Mouse (Mus musculus): ENCODE measurements around the gene Abcg1.

The Abcg1 gene

DNA sequence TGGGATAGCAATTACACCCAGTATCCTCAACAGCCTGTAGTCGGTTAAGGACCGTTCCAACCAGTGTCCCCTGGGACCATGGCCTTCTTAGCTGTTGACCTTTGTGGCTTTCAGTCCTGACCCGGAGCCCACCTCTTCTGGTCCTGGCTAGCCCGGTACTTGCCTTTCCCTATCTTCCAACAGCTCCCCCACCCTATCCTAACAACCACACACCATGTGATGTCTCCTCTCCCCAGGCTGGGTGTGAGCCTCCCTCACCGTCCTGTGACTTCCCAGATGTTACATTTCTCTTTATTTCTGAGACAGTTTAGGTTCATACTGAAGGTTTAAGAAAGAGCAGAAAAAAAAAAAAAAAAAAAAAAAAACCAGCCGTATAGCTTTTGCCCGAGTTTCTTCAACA lies 17.1 kb upstream of the Abcg1 start:
- in situ Hi-C loops (cut with MseI, MboI), result no loop called here

DNA sequence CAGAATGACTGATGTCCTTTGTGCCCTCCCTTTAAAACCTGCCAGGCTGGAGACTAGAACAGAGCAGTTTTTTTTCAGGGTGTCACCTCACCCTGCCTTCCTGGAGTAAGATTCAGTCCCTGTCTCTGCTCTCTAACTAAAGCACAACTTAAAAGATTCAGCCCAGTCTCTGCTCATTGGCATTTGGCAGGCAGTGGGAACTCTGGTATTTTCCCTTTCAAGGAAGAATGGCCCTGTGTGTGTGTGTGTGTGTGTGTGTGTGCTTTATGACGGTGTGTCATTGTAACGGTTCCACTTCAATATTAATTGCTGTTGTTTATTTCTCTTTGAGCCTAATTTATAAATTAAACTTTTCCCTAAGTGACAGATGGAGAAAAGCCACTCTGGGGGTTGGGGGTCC lies 14.7 kb upstream of the Abcg1 start:
- in situ Hi-C loops (cut with MseI, MboI), result no loop called here

DNA sequence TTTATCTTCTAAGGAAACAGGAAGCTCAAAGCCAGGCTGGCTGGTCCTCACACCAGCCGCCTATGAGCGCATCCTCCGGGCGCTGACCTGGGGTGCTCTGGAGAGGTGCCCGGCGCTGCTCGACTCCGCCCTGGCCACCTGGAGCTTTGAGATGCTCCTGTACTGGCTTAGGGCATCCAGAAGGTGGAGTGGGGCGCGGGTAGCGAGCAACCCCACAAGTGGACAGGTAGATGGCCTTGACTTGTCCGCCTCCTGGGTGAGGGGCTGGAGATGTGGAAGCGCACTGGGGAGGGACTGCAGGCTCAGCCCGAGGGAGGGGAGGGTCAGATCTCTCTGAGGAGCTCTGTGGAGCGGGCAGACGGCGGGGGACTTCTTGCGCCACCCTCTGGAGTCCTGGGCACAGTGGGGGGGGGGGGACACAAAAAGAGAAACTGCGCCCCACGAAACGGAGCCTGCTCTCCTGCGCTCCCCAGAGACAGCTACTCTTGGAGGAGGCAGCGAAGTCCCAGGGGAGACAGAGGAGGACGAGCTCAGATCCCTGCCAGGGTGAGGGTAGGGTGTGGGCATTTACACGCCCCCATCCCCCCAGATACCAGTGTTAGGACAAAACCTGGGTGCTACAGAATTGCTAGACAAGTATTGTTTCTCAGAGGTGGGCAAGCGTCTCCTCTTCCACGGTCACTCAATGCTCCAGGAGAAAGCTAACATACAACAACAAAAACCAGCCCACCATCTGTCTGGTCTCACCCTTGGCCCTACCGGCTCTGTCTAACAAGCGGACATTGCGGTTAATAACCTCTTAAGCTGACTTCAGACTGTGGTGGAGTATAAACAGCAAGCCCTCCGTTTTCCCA lies 643 bp downstream of the Abcg1 start:
- in situ Hi-C loops (cut with MseI, MboI), result no loop called here

DNA sequence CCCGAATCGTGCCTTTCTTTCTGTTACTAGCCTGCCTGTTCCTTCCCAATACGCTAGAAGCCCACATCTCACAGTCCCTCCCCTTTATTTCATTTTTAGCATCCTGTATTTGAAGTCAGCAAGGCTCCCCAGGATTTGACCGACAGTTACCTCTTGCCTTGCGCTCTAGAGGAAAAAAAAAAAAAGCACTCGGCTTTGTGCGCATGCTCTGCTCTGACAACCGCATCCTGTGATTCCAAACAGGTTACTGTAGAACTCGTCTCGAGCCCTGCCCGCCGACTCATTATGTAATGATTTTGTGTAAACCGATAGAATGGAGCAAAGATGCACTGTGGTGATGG lies 1.2 kb downstream of the Abcg1 start:
- in situ Hi-C loops (cut with MseI, MboI), result no loop called here

DNA sequence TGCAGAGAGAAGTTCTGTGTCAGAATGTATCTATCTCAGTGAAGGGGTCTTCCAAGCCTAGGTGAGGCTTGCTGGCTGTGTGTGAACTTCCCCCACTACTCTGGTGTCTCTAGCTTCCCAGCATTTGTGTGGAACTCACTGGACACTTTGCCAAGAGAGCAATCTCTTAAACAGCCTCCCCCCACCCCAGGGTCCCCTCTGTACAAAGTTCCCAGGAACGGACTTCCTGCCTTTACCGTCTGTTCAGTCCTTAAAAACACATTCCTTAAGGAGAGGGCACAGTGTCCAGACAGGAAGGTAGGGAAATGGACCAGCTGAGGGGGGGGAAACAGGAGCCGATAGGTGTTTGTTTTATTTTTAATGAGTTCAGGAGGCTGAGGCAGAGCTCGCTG lies 2.7 kb downstream of the Abcg1 start:
- in situ Hi-C loops (cut with MseI, MboI), result no loop called here

DNA sequence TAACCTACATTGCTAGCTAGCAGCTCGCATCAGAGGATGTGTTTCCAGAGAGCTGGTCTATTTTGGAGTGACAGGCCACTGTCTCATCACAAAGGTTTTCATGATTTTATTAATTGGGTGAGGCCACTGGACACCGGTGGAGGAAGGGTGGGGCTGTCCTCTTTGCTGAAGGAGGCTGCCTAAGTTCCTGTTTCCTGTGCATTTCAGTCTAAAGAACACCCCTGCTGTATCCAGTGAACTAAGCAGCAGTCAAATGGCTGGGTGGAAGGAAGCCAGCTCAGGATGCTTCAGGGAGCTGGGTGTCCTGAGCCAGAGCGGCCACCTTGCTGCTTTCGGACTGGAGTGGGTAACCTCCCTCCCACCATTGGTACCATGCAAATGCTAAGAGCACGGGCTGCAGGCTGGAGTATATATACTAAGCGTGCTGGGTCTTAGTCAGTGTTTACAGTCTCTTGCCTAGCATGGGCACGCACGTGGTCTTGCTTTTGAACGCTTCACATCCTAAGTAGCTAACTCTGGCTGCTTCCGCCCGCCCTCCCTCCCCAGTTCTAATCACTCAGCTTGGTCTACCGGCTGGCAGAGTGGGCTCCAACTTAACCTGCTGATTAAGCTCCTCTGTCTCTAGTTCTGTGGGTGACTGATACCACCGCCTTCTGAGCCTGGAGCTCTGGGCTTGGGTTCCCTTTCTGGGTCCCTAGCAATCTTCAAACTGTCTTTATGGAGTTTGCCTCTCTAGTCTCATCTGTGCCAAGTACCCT lies 3.3 kb downstream of the Abcg1 start:
- in situ Hi-C loops (cut with MseI, MboI), result no loop called here

DNA sequence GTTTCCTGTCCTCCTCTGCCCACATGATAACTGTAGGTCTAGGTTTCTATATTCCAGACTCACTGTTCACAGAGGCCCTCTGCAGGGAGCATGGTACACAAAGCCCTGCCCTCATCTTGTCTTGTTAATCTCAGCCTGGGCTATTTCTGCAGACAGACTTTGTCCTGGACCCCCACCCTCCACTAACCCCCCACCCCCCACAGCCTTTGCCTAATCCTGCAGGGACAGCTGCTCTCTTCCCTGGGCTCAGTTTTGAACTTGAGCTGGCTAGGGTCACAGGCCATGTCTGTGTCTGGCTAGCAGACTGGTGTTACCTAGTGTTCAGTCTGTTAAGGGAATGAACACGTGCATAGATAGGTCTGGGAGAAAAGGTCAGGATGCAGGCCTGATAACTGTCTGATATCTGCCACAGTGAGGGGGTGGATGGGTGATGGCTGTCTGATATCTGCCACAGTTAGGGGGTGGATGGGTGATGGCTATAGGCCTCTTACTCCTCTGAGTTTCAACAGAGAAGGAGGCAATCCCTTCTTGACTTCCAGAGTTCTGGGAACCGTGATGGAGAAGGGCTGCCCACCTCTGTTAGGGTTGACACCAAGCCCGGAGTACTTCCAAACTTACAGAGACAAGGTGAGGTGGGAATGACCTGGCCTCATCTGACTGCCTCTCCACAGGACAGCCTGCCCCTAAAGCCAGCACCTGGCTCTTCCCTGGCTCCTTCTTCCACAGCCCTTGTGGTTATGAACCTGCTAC lies 4.0 kb downstream of the Abcg1 start:
- in situ Hi-C loops (cut with MseI, MboI), result no loop called here

DNA sequence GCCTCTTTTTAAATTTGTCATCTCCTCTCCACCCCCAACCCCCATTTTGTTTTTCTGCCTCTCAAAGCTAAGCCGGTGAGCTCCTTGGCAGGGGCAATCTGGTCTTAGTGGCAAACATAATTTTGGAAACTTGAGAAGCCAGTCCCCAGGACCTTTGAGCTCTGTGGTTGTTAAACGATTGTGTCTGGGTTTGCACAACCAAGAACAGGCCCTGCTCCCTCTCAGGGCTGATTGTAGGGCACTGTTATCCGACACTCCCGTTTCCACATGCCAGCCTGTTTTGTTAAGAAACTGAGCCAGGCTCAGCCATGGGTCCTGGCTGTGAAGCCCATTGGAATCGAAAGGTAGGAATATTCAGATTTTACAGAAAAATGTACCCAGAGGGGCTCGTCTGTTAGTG lies 8.6 kb downstream of the Abcg1 start:
- in situ Hi-C loops (cut with MseI, MboI), result no loop called here

DNA sequence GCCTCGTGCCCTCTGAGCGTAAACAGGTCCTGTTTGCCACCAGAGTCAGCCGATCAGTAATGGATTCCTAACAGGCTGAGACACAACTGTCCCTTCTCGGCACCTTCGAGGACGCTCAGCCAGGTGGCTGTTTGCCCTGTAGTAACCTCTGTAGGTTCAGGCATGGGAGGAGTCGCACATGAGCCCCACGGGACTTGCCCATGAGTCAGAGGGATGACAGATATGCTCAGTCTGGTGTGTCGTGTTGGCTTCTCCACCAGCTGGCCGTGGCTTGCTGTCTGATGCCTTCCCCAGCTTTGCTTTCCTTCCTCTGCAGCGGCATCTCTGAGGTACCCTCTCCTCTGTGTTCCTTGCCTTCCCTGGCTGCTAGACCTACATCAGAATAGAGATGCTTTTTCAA lies 9.6 kb downstream of the Abcg1 start:
- in situ Hi-C loops (cut with MseI, MboI), result no loop called here

DNA sequence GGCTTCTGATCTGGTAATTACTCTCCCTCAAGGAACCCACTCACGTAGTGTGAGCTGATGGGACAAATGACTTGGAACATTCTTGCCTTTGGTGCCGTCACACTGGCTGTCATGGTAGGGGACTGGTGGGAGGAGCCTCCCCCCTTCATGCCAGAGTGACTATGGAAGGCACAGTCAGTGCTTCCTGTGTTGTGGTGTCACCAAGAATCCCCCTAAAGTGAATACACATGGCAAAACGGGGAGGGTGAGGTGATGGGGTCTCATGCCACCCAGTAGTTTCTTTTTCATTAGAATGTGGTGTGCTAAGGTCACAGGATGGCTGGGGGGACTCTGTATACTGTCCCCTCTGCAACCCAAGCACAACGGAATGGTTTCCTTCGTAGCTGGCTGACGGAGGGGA lies 11.6 kb downstream of the Abcg1 start:
- in situ Hi-C loops (cut with MseI, MboI), result no loop called here

DNA sequence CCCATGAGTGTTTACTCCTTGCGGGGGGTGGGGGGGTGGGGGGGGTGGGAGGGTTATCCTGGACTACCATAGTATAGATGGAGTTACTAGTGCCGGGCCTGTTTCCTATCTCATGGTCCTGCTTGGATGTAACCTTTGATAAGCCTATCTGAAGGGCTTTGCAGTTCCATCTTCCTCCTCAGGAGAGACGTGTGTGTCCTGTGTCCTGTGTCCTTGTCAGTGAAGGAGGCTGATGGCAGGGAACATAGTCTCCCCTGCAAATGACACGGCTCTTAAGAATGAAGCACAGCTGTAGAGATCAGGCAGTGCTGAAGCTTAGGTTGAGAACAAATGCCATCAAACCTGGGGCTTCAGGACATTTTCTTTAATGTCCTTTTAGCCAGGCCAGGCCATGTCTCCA lies 12.4 kb downstream of the Abcg1 start:
- in situ Hi-C loops (cut with MseI, MboI), result no loop called here

DNA sequence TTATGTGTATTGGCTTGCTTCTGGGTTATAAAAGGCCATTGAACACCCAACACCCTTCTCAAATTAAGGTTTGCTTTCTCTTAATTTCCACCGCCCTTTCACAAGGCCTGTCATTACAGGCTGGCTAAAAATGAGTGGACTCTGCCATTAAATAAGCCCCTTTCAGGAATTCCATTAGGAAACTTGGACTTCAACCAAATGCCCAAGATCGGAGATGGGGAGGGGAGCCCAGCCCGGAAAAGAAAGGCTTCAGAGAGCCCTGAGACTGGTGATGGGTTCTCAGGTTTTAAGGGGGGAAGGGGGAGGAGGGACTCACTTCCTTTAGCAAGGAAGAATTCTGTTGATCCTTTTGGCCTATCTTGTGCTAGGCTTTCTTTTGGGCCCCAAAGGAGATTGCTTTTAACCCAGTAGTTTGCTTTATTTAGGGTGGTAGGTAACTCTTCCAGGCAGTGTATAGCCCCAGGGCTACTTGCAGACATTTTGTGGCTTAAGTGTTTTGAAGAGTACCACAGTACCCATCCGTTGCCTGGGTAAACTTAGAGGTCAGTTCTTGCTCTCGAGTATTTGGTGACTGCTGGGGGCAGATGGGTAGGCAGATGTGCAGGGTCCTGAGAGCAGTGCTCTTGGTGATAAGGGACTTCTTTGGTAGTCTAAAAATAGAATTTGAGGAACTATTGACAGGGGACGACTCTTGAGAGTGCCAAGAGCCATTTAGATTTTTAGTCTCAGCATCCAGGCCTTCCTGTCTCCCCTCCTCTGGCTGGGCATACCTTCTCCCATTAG lies 13.1 kb downstream of the Abcg1 start:
- in situ Hi-C loops (cut with MseI, MboI), result no loop called here

DNA sequence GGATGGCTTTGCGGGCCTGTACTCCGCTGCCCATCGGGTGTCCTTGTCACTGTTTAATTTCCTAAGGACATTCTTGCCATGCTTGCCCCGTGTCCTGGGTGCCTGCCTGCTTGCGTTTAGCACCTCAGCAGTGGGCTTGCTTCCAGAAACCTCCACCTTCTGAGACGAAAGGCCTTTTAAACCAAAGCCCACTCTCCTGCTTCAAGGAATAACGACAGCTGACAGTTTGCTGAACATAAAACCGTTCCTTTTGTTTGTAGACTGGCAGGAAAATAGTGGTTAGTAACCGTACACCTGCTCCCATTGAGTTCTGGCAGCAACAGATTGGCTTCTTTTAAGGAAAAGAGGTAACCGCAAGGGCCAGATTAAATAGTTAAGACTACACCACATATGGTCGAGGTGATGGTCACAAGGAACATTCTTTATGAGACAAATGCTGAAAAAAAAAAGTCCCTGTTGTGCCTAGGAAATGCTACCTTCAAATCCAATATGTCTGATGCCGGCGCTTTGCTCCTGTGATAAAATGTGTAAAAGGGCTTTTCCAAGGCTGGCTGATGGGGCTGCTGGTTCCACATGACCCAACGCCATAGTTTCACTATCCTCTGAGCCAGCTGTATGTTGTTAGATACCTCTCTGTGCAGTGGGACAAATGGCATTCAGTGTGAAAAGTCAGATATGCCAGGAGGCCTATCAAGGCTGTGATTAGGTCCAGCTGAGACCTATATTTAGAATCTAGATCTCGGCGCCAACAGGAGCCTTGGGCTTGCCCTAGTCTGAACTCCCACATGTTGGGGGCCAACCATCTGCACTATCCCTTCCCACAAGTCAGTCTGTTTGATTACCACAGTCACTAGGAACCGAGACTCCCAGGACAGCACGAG lies 14.2 kb downstream of the Abcg1 start:
- in situ Hi-C loops (cut with MseI, MboI), result no loop called here

DNA sequence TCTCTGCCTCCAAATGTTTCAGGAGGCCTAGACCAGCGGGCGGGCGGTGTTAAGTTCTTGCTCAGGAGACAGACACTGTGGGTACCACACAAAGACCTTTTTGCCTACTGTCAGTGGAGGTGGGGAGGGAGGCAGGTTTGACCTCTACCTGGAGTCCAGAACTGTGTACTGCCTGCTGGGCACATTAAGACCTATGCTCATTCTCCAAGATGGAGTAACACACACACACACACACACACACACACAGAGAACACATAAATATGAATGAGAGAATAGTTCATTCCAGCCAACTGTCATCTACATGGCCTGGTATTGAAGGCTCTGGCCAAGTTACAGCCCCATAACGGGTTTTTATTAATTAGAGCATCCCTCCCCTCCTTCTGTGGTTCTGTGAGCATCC lies 15.4 kb downstream of the Abcg1 start:
- in situ Hi-C loops (cut with MseI, MboI), result no loop called here

DNA sequence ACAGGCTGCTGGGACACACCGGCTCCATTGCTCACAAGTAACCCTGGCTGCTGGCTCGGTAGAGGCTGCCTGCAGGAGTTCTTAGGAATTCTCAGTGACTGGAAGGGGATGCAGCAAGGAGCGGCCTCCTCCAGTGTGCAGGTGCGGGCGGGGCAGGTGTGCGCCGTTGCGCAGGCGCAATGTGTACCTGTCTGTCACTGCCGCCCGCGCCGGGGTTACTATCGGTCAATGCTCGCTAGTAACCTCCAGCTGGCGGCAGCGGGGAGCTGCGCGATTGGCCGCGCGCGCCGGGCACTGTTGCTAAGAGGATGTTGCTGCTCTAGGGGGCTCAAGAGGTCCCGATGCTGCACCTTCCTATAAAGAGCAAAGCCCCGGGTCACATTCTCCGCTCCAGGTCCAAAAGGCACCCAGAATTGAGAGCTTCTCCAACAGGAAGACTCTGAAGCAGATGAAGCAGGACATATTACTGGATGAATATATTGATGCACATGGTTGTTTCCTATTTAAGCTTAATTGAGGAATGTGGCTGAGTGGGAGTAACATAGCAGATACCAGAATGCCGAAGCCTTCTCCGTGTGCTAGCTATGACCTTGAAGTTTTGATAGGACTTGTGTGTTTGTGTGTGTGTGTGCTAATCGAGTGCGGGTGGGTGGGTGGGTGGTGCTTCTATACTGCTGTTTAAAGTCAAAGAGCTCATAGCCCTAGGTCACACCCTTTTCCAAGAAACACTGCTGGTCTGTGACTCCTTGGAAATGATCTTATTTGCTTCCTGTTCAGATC lies 16.0 kb downstream of the Abcg1 start:
- in situ Hi-C loops (cut with MseI, MboI), result no loop called here

DNA sequence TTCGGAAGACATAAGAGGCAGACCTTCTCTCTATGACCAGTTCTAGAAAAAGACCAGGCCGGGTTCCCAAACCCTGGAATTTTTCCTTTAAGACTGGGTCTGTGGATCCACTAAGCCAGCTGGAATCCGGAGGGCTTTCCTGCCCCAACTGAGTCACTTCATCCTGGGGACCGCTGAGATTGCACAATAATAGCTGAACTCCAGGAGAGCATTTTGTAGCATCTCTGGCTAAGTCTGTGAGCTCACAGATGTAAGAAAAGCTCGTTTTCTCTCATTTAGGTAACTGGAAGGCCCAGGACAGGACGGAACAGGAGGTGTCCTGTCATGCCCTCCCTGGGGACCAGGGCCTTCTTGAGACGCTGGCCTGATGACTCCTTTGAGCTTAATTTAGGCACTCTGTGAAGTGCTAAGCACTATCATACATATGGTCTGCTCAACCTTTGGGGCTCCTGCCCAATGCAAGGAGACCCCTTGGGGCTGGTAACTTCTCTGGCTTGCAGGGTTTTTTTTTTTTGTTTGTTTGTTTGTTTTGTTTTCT lies 16.6 kb downstream of the Abcg1 start:
- in situ Hi-C loops (cut with MseI, MboI), result no loop called here

DNA sequence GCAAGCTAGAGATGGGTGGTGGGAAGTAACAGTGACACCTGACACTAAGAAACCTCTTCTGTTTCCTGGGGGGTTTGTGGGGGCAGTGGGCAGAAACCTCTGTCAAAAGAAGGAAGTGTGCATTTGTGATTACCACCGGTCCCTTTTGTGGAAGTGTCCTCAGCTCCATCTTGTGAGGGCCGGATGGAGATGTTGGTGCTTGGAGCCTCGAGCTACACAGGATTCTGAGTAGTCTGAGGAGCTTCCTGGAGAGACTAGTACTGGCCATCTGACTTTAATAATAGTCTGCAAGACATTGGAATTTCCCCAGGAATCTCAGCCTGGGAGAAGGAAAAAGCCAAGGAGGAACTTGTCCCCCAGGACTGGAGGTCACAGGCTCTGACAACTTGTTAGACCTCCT lies 17.2 kb downstream of the Abcg1 start:
- in situ Hi-C loops (cut with MseI, MboI), result no loop called here

DNA sequence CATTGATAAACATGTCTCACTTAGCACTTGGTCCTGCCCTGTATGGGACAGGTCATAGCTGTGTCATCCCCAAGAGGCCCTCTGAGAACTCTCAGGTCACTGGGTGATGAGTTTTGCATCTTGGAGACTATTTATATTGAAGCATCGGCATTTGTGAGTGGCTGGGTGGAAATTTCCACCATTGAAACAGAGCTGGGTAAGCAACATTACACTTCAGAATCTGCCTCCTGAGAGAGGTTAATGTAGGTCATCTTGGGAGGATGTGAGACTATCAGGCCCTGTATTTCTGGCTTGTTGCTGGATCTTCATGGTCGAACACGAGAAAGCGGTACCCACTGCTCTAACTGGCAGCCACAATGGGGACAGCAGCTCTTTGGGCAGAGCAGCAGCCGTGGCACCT lies 18.0 kb downstream of the Abcg1 start:
- in situ Hi-C loops (cut with MseI, MboI), result no loop called here

DNA sequence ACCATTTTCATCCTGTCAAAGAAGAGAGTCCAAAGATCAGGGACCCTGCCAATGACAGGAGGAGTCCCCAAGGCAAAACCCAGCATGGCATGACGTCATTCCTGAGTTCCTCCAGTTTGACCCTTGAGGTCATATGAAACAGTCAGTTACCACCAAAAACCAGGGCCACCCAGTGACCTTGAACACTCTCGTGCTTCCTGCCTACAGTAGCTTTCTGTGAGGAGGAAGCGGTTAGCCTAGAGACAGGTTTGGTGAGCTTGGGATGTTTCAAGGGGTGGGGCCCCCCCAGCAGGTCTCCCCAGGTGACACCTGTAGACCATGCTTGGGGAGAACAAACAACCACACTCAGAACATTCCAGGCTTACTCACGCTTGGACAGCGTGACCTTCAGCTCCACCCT lies 20.1 kb downstream of the Abcg1 start:
- in situ Hi-C loops (cut with MseI, MboI), result no loop called here

DNA sequence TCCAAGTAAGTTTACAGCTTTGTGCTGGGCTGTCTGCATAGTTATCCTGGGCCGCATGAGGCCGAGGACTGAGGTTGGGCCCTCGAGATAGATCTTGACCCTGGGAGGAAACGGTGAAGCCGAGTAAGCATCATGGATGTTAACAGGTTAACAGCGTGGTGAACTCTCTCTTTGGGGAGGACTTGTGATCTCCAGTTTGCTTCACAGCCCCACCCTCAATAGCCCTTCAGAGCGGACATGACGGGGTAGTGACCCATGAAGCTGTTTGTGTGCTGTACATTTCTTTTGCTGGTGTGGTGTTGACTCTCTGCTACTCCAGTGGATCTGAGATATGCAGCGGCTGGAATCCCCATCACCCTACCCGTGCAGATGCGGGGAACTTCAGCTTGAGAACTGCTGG lies 21.1 kb downstream of the Abcg1 start:
- in situ Hi-C loops (cut with MseI, MboI), result no loop called here
